Mouse (Mus musculus) kidney, adult 10 weeks (tissue): ENCODE measurements around the gene Tnfrsf9. TPM values are rescaled to one million over a fixed set of nuclear protein-coding genes. Genes with fewer than 3 reads are reported as not detected.

Source experiments
- polyA plus RNA-seq: library from polyadenylated mRNA; stranded (reverse); fragments of 350-450 nt; fragmentation: Illumina TruSeq; extraction: RNeasy Lipid Tissue Mini Kit (QIAGEN cat#74804); gene quantifications from one replicate; pipeline ENCODE4 v1.2.3, GENCODE M21; 2014; ENCODE audit warnings: low read depth, low replicate concordance

Tnfrsf9 gene
- polyA plus RNA-seq = not detected

DNA sequence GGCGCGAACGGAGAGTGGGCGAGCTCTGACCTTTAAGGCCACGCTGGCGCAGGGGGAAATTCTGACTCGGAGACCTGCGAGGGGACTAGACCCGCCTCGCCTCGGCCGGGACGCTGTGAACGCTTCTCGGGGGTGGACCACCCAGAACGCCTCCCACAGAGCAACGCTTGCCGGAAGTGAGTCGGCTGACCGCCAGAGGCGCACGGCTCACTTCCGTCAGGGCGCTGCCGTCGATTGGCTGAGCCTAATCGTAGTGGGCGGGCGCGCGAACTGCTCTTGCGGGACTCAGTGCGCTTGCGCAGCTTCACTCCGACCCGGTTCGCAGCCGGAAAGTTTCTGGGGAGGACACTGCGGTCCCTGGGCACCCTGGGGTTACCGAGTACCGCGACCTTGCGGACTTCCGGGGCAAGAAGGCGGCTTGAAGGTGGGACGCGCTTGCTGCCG, at the start of gene Tnfrsf9, which contains the start of gene Park7:
Gene Tnfrsf9, plus strand, starts transcription at position 273 of the 444 bp plus-strand sequence.
Gene Park7, minus strand, starts transcription at position 148 of the 444 bp plus-strand sequence.

Other genes with a start within 250 kb of the Tnfrsf9 start
- 487 TPM for gene Errfi1, start 60.6 kb upstream of the Tnfrsf9 start, polyA plus RNA-seq
- 59.6 TPM for gene Park7, start 125 bp upstream of the Tnfrsf9 start, polyA plus RNA-seq
- gene Uts2, start 82.5 kb downstream of the Tnfrsf9 start, polyA plus RNA-seq = not detected
- 1.4 TPM for gene Per3, start 130.1 kb downstream of the Tnfrsf9 start, polyA plus RNA-seq
- 87.6 TPM for gene Vamp3, start 143.4 kb downstream of the Tnfrsf9 start, polyA plus RNA-seq
- not detected for gene Gm13090, start 175.0 kb downstream of the Tnfrsf9 start, polyA plus RNA-seq